Mouse (Mus musculus): ENCODE data around the gene Pde4b. TPM values are rescaled to one million over a fixed set of nuclear protein-coding genes. Genes with fewer than 3 reads are reported as not detected.

Pde4b gene
- total RNA-seq, 1 experiment from 2014 or later: 3.7 TPM

GRCm38 (mm10) chr4:102539598-102540180, 452.3 kb downstream of the Pde4b start:
- DNase-seq: no peak

DNA sequence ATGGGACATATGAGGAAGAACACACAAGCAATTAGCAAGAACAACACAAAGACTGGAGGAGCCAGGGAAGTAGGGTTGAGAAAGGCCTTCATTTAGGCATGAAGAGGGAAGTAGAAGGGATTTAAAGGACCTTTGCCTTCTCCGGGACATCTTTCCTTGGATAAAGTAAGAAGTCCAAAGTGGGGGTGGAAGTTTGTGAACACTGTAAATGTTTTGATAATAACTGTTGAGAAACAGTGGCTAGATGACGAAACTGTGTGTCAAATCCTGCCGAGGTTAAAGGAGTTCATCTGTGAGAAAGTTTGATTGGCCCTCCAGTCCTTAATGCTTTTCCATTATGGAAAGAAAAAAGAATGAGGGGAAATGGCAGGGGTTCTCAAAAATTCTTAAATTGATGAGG, 455.6 kb downstream of the Pde4b start:
- no peak for DNase-seq

GRCm38 (mm10) chr4:102545226-102545625, 457.9 kb downstream of the Pde4b start:
- DNase-seq: no peak

DNA sequence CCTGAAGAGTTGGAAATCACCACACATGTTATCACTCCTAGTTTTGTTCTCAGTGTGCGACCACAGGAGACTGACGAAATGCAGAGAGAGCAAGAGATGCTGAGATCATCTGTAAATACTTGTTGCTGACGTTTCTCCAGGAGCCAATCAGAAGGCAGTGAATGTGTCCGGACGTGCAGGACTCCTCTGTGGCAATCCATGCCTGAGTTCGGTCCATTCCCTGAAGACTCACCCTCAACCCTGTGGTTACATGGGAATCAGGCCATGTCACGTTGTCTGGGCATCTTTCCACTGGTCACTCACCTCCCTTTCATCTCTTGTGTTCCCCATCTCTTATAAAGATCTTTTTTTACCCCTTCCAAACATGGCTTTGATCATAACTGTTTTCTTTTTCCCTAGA, 468.2 kb downstream of the Pde4b start:
- DNase-seq: no peak

GRCm38 (mm10) chr4:102557006-102557405, 469.7 kb downstream of the Pde4b start:
- DNase-seq: no peak

- no peak for DNase-seq
Observed at GRCm38 (mm10) chr4:102557508-102558220, 470.3 kb downstream of the Pde4b start.

DNA sequence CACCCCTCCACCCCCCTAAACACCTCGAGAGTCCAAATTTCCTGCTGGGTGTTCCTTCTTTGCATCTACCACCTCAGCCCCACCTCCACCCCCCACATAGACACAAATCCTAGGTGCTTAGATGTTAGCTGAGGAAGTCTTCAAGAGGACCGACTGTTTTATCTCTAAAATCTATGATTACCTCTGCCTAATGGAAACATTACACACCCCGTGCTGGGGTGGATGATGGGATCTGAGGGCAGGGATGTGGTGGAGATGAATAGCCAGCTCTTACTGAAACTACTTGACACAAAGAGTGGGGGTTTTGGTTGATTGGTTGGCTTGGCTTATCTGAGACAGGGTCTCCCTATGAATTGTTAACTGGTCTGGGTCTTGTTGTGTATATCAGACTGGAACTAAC, 471.0 kb downstream of the Pde4b start:
- DNase-seq: no peak

GRCm38 (mm10) chr4:102560676-102561280, 473.4 kb downstream of the Pde4b start:
- no peak for DNase-seq

DNA sequence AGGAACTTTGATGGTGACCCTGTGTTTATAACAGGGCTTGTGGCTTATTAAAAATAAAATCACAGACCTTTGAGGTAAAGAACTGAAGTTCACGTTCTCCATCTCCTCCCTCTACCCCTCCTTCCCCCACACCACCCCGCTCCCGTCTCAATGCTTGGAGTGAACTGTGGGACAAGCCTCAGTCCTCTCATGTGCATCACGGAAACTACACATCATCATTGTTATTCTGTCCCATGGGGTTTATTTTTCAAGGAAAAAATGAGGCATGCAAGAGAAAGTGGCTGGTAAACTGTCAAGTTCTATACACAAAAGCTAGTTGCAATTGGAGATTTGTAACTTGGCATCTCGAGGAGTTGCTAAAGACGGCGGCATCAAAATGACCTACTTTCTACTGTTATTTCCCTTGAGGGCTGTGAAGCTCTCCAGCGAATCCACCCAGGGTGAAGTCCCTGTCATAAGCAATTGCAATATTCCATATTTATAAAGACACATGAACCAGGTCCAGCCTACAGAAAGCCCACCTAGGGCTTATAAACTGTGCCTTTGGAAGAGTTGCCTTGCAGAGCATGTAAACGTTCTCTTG, 476.0 kb downstream of the Pde4b start:
- DNase-seq: no peak

GRCm38 (mm10) chr4:102564286-102564685, 476.9 kb downstream of the Pde4b start:
- DNase-seq: no peak

DNA sequence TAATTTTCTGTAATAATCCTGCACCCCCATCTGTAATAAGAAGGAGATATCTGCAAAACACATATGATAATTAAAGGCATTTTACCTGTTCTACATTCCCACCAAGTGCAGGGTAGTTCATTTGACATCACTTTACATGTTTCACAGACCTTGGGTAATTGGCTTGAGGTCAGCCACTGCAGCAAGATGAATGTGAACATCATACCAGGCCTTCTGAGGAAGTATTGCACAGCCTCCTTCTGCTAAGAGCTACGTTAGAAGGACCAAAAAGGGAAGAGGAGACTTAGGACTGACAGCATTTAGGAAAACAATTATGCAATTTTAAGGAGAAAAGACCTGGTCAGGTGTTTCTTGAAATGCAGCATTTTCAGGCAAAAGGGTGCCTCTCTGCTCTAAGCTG, 479.1 kb downstream of the Pde4b start:
- DNase-seq: no peak

GRCm38 (mm10) chr4:102567111-102567510, 479.8 kb downstream of the Pde4b start:
- DNase-seq: no peak

DNA sequence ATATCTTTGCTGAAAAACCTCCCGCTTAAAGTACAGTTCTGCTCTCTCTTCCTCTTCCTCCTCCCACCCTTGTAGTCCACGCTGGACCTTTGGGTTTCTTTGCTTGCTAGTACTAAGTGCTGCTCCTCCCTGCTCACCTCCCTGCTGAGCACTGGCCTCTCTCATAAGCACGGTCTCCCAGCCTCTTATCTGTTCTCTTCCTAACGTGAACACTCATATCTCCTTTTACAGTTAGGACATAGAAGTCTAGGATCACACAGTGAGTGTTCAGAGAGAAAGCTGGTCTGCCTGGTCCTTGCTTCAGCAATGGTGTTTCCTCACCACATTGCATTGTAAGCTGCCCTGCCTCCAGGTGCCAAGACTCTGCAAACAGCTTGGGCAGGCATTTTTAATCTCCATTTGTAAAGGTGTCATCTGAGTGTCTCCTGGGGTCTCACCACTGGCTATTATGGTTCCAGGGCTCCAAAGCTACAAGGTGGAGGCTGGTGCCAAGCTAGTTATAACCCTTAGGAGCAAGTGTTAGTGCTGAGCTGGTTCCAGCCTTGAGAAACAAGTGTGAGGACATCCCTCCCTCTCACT, 480.4 kb downstream of the Pde4b start:
- no peak for DNase-seq

- DNase-seq: peak; percentile 13
Observed at GRCm38 (mm10) chr4:102568591-102568990, 481.2 kb downstream of the Pde4b start.

DNA sequence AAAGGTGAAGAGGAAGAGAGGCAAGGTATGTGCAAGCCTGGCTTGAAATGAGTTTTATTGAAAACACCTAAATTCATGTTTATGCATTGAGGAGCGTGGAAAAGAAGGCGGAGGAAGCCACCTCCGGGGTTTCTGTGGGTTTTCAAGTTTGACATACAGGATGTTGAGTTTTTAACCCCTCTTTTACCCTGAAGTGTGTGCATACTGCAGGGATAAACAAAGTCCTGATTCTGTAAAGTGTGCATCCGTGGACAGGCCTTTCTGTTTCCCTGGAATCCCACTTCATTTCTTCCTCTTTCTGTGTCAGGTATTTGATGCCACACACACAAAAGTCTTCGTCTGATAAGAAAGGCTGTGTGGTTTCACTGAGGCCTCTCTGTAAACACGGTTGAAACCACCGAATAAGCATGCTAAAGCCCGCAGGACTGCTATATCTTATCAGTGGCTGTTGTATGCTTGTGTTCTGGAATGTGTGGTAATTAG, 481.8 kb downstream of the Pde4b start:
- DNase-seq: no peak

- peak; percentile 44 for DNase-seq
Observed at GRCm38 (mm10) chr4:102569950-102570765, 482.8 kb downstream of the Pde4b start.

DNA sequence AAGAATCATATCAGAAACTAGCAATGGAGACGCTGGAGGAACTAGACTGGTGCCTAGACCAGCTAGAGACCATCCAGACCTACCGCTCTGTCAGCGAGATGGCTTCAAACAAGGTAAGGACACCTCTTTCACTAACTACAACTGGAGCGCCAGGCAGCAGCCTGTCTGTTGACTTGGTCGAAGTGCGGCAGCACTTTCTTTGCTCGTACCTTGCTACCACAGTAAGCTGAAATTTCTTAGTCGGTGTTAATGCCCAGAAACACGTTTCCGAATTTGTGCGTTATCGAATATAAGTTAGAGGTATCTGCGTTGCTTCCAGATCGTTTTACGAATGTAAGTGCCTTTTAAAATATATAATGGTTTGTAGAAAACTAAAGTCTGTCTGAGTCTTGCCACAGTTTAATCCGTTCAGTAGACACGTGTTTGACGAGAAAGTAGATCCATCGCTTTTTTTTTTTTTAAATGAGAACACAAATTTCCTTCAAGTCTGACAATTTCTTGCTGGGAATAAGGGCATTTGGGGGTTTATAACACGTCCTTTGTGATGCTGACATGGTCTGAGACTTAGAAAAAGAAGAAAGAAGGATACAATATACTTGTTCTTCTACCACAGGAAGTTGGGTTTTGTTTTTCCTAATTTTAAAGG, 483.5 kb downstream of the Pde4b start:
- peak; percentile 10 for DNase-seq

DNA sequence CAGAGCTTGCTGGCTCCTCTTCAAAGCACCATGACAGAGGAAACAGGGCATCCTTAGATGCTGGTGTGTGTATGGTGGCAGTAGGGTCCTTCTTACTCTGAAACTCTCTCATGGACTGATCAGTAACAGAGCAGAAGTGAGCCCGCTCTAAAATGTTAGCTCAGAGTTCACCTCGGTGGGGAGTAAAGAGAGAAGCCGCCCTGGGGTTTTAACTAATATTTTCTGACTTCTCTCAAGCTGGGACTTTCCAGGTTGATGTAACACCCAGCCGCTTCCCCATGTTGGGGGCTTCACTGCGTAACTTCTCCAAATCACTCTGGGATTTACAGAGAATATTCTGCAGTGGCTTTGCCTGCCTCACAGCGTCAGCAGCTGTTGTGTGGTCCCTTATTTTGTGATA, 484.7 kb downstream of the Pde4b start:
- DNase-seq: no peak

DNA sequence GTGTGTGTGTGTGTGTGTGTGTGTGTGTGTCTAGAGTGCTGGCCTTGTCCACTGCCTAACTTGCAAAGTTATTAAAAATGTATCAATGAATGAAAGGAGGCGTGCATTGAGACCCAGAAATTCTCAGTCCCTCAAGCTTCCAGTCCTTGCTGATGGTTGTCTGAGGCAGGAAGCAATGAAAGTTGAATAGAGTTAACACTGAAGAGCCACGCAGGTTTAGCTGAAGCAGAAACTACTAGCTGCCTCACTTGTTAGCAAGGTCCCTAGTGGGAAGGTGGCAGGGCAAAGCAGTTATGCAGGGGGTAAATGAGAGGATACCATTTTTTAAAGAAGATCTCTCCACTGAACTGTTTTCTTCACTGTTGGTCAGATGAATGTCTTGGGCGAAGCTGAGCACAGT, 485.2 kb downstream of the Pde4b start:
- DNase-seq: no peak

DNA sequence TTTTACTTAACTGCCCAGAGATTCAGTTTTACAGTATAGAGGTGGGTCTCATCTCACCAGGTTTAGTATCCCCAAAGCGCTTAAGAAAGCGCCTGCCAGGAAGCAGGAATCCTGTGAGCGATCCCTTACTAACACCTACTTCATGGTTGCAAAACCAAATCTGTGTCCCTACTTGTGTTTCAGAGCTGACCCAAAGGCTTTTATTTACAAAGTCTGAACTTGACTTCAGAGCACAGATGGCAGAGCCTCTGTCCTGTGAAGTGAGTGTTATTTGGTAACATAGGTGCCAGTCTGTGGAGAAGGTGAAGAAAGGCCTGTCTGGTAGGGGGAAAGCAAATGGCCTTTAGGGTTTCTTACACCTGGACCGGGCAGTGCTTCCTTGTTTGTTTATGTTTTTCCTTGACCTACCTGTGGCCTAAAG, 486.0 kb downstream of the Pde4b start:
- DNase-seq: no peak

- no peak for DNase-seq
Observed at GRCm38 (mm10) chr4:102574226-102574625, 486.9 kb downstream of the Pde4b start.

All from adrenal gland, postnatal 25 days (tissue).